Mouse (Mus musculus) lung, postnatal 0 days (tissue): Measurements from ENCODE around the gene Gm20388.
A peak's percentile ranks its signal among the peaks of the same experiment; 100 is the strongest.

Experiments used
- CTCF ChIP-seq: IDR thresholded peaks from 2 replicates; pipeline ENCODE4 v1.5.1; 2016; ENCODE audit warnings: antibody characterized with exemption, mild to moderate bottlenecking
- EP300 ChIP-seq: IDR thresholded peaks from 2 replicates; pipeline ENCODE4 v1.6.1; 2016; ENCODE audit warnings: antibody characterized with exemption, mild to moderate bottlenecking, control low read depth

GRCm38 (mm10) chr8:121573275-121573674 lies 1662.6 kb downstream of the Gm20388 start:
- peak; percentile 47 for TF ChIP-seq CTCF
- TF ChIP-seq EP300, result peak; percentile 65
